ENCODE assay signal across 19 mouse cellular contexts in the genomic region with DNA sequence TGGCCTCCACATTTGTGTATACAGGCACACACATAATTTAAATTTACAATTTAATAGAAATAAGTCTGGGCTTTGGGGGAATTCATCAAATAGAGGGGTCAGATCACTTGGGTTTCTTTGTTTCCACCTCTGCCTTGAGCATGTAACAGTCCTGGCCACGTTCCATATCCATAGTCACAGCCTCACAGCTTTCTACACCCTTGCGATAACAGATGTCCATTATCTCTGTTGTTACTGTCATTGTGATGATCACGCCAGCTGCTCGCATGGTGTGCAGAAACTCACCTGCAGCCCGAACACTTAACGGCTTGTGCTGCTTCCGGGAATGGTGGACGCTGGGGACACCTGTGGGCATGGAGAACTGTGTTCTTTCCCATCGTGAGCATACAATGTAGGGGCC.
DNase-seq lines count a peak whose midpoint lies in the region; ATAC-seq and TF ChIP-seq lines count a peak whose summit lies in the region.
"Had no signal": no experiment of that assay in that cellular context is flagged by ENCODE, and none has a peak within 500 bp of the region (broad histone marks: within the 10 kb centered on the region; RNA-seq: fewer than 3 reads in every experiment).

No protein-coding gene starts in this region.

- H3K36me3 ChIP-seq in midbrain, postnatal 0 days (ENCODE audit: insufficient read depth, low read length): no peaks in the 10 kb centered on the region
- no peaks in the 10 kb centered on the region for H3K36me3 ChIP-seq in midbrain, embryonic 15.5 days (replicated peaks)
- H3K36me3 ChIP-seq in forebrain, embryonic 13.5 days (ENCODE audit: poor library complexity, severe bottlenecking): no peaks in the 10 kb centered on the region
- no peaks in the 10 kb centered on the region for H3K36me3 ChIP-seq in hindbrain, embryonic 16.5 days (ENCODE audit: control insufficient read depth, insufficient read depth, low read length)
- H3K36me3 ChIP-seq in neural tube, embryonic 14.5 days (ENCODE audit: control insufficient read depth, insufficient read depth, low read length): no peaks in the 10 kb centered on the region
- H3K36me3 ChIP-seq: liver, embryonic 12.5 days; lung, embryonic 15.5 days had no signal

- H3K4me1 ChIP-seq in midbrain, postnatal 0 days (ENCODE audit: insufficient read depth, low read length): no peaks in the 10 kb centered on the region; the same call in 1 of the 2 replicates
- H3K4me1 ChIP-seq in midbrain, embryonic 15.5 days: peaks cover 8% of the 10 kb centered on the region
- H3K4me1 ChIP-seq in forebrain, embryonic 13.5 days: peaks cover 39% of the 10 kb centered on the region
- H3K4me1 ChIP-seq in hindbrain, embryonic 16.5 days (ENCODE audit: control insufficient read depth, insufficient read depth, low read depth, low read length): peaks cover 14% of the 10 kb centered on the region
- H3K4me1 ChIP-seq in neural tube, embryonic 14.5 days (ENCODE audit: control insufficient read depth, insufficient read depth, low read length): peaks cover 13% of the 10 kb centered on the region
- H3K4me1 ChIP-seq: lung, embryonic 15.5 days had no signal

- no peaks in the 10 kb centered on the region for H3K27me3 ChIP-seq in midbrain, postnatal 0 days (ENCODE audit: insufficient read depth, low read length)
- no peaks in the 10 kb centered on the region for H3K27me3 ChIP-seq in midbrain, embryonic 15.5 days (replicated peaks)
- no peaks in the 10 kb centered on the region for H3K27me3 ChIP-seq in forebrain, embryonic 13.5 days
- no peaks in the 10 kb centered on the region for H3K27me3 ChIP-seq in hindbrain, embryonic 16.5 days (replicated peaks; ENCODE audit: control insufficient read depth, insufficient read depth, low read length)
- no peaks in the 10 kb centered on the region for H3K27me3 ChIP-seq in neural tube, embryonic 14.5 days (ENCODE audit: control insufficient read depth, insufficient read depth, low read length)
- H3K27me3 ChIP-seq: liver, embryonic 12.5 days had no signal

- no peak overlapping the region for H3K27ac ChIP-seq in midbrain, postnatal 0 days (ENCODE audit: low read depth, low read length)
- H3K27ac ChIP-seq in midbrain, embryonic 15.5 days: no peak overlapping the region
- H3K27ac ChIP-seq in forebrain, embryonic 13.5 days: peak overlapping the region; percentile 58
- H3K27ac ChIP-seq in hindbrain, embryonic 16.5 days (ENCODE audit: low read depth, low read length): no peak overlapping the region
- H3K27ac ChIP-seq in neural tube, embryonic 14.5 days (ENCODE audit: low read depth, low read length): 0 out of 2 replicates have a peak overlapping the region, but pooled peaks have one; percentile 34
- H3K27ac ChIP-seq: liver, embryonic 12.5 days; lung, embryonic 15.5 days; macrophage; stomach, postnatal 0 days had no signal

- H3K9me3 ChIP-seq in midbrain, postnatal 0 days (ENCODE audit: low read length): no peaks in the 10 kb centered on the region
- no peaks in the 10 kb centered on the region for H3K9me3 ChIP-seq in midbrain, embryonic 15.5 days
- no peaks in the 10 kb centered on the region; the same call in 1 of the 2 replicates for H3K9me3 ChIP-seq in forebrain, embryonic 13.5 days (replicated peaks)
- no peaks in the 10 kb centered on the region for H3K9me3 ChIP-seq in hindbrain, embryonic 16.5 days (ENCODE audit: control insufficient read depth, low read length)
- no peaks in the 10 kb centered on the region for H3K9me3 ChIP-seq in neural tube, embryonic 14.5 days (ENCODE audit: control insufficient read depth, low read length)
- H3K9me3 ChIP-seq: lung, embryonic 15.5 days had no signal

- WGBS in midbrain, postnatal 0 days: 60% methylated on average over 9 of the region's 9 CpGs
- 48% methylated on average over 9 of the region's 9 CpGs for whole genome bisulfite sequencing in midbrain, embryonic 15.5 days
- 43% methylated on average over 9 of the region's 9 CpGs for WGBS in forebrain, embryonic 13.5 days
- WGBS in hindbrain, embryonic 16.5 days: 37% methylated on average over 9 of the region's 9 CpGs
- WGBS in neural tube, embryonic 14.5 days: 49% methylated on average over 9 of the region's 9 CpGs

- no peak overlapping the region for H3K4me2 ChIP-seq in midbrain, postnatal 0 days (ENCODE audit: low read depth, low read length, poor library complexity, severe bottlenecking)
- H3K4me2 ChIP-seq in midbrain, embryonic 15.5 days: no peak overlapping the region
- peak overlapping the region; percentile 21; the same call in 1 of the 2 replicates for H3K4me2 ChIP-seq in forebrain, embryonic 13.5 days
- H3K4me2 ChIP-seq in hindbrain, embryonic 16.5 days (ENCODE audit: low read length): no peak overlapping the region
- H3K4me2 ChIP-seq in neural tube, embryonic 14.5 days (ENCODE audit: low read depth, low read length): no peak overlapping the region
- H3K4me2 ChIP-seq: liver, embryonic 12.5 days; lung, embryonic 15.5 days had no signal

- no peak for ATAC-seq in midbrain, postnatal 0 days (ENCODE audit: low FRiP score)
- ATAC-seq in midbrain, embryonic 15.5 days (replicated peaks): no peak
- peak; percentile 37; the same call in 1 of the 2 replicates for ATAC-seq in forebrain, embryonic 13.5 days
- 0 out of 2 replicates have a peak, but pooled peaks have one; percentile 12 for ATAC-seq in hindbrain, embryonic 16.5 days
- peak; percentile 38; the same call in 1 of the 2 replicates for ATAC-seq in neural tube, embryonic 14.5 days (ENCODE audit: low read depth)

- H3K4me3 ChIP-seq in midbrain, postnatal 0 days (ENCODE audit: low read depth, low read length): no peak overlapping the region
- no peak overlapping the region for H3K4me3 ChIP-seq in midbrain, embryonic 15.5 days
- H3K4me3 ChIP-seq in forebrain, embryonic 13.5 days: no peak overlapping the region
- no peak overlapping the region for H3K4me3 ChIP-seq in hindbrain, embryonic 16.5 days (ENCODE audit: low read length)
- H3K4me3 ChIP-seq in neural tube, embryonic 14.5 days (ENCODE audit: low read depth, low read length): no peak overlapping the region
- H3K4me3 ChIP-seq: erythroblast, embryonic 14.5 days; liver, embryonic 12.5 days; lung, embryonic 15.5 days had no signal

- no peak overlapping the region for H3K9ac ChIP-seq in midbrain, postnatal 0 days (replicated peaks; ENCODE audit: low read length, poor library complexity, severe bottlenecking)
- H3K9ac ChIP-seq in midbrain, embryonic 15.5 days: no peak overlapping the region
- H3K9ac ChIP-seq in forebrain, embryonic 13.5 days: no peak overlapping the region
- H3K9ac ChIP-seq in hindbrain, embryonic 16.5 days (ENCODE audit: low read depth, low read length): no peak overlapping the region
- H3K9ac ChIP-seq in neural tube, embryonic 14.5 days (replicated peaks; ENCODE audit: low read depth, low read length): no peak overlapping the region
- H3K9ac ChIP-seq: liver, embryonic 12.5 days; lung, embryonic 15.5 days had no signal

- peak; percentile 33 for DNase-seq in midbrain, postnatal 0 days (ENCODE audit: low spot score)
- no peak for DNase-seq in thymus, postnatal 0 days (ENCODE audit: low spot score)
- no peak for DNase-seq in layer of hippocampus, adult 11-12 months (ENCODE audit: low spot score)
- no peak for DNase-seq in layer of hippocampus, adult 9-11 months
- DNase-seq: cerebellum, adult 11 months; cerebellum, postnatal 14 days; kidney, adult 2 months; kidney, postnatal 25 days; right cerebral cortex, postnatal 25 days; thymus, postnatal 36 days had no signal

- TF ChIP-seq CTCF in midbrain, postnatal 0 days (IDR thresholded peaks at IDR 0.05): no peak

Comparison
In these comparisons a context has a peak if more than half of its experiments do, and no peak if none do; other contexts are left out.
1. ATAC-seq: peak in forebrain, embryonic 13.5 days (single experiment), hindbrain, embryonic 16.5 days (single experiment) and neural tube, embryonic 14.5 days (single experiment); none in midbrain, postnatal 0 days (single experiment) and midbrain, embryonic 15.5 days (single experiment).
2. H3K27ac ChIP-seq: peak in forebrain, embryonic 13.5 days (single experiment) and neural tube, embryonic 14.5 days (single experiment); none in midbrain, postnatal 0 days (single experiment), midbrain, embryonic 15.5 days (single experiment) and hindbrain, embryonic 16.5 days (single experiment).